Mouse (Mus musculus) left cerebral cortex, postnatal 36 days (tissue): Measurements from ENCODE around the gene Tmem51. TPM values are rescaled to one million over a fixed set of nuclear protein-coding genes. Genes with fewer than 3 reads are reported as not detected.

Experiments used
- DNase-seq, 2 experiments: peaks; one replicate each; pipeline ENCODE4 v3.0.0; 2021 to 2022; ENCODE audit warnings: low spot score in 2 of 2, mixed read lengths in 1 of 2
- intact Hi-C: fragments of 180-260 bp; cut with DNase I; formaldehyde crosslinking; loops from one replicate; pipeline ENCODE4 v1.15.1; 2025
- total RNA-seq, 2 experiments: library from RNA; stranded (reverse); gene quantifications; 2 replicates each; pipeline ENCODE4 v1.2.3; 2021

Tmem51 gene
- total RNA-seq, 2 experiments from 2014 or later: 4.8 to 5.4 TPM

DNA sequence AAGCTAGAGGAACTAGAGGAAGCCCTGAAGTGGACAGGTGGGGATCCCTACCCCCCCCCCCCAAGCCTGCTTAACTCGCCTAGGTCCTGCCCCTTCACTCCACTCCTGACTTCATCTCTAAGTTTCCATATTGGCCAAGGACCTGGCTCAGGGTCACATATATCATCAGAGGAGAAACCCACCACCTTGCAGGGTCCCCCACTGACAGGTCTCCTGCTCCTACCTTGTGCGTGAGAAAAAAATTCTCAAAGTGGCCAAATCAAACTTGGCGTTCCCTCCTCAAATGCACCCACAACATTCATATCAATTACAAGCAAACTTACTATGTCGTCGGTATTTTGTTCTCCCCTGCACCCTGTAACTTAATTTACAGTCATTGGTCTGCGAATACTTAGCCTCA is 911 bp downstream of the Tmem51 start:
- intact Hi-C loops: no loop called here
- no peak for DNase-seq

- intact Hi-C loops: no loop called here
- DNase-seq: no peak
These were observed 1.4 kb downstream of the Tmem51 start for GRCm38 (mm10) chr4:142082703-142083102.

DNA sequence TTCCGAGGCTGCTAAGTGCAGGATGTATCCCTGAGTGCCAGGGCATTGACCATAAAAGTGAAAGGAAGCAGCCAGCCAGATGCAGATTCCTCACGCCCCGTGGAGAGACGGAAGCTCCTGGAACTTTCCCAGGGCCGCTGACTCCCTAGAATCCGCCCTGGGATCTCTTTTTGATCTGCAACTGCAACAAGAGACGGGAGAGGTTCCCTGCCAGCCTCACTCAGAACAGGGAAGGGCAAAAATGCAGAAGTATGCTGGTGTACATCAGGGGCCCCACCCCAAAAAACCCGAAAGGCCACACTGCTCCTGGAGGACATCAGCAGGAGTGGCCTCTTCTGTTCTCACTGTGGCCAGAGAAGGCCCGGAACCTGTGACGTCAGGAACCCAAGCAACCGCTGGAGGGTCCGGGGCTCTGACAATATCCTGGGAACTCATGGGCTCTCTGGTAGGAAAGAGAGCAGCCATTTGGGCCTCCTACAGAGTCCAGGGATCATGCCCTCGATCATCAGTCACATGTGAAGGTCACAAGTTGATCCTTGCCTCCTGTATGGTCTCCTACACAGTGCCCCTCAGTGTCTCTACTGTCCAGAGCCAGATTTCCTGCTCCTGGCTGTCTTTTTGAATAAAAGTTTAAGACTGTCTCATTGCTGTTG is 2.3 kb downstream of the Tmem51 start:
- no peak for DNase-seq
- intact Hi-C loops: no loop called here

DNA sequence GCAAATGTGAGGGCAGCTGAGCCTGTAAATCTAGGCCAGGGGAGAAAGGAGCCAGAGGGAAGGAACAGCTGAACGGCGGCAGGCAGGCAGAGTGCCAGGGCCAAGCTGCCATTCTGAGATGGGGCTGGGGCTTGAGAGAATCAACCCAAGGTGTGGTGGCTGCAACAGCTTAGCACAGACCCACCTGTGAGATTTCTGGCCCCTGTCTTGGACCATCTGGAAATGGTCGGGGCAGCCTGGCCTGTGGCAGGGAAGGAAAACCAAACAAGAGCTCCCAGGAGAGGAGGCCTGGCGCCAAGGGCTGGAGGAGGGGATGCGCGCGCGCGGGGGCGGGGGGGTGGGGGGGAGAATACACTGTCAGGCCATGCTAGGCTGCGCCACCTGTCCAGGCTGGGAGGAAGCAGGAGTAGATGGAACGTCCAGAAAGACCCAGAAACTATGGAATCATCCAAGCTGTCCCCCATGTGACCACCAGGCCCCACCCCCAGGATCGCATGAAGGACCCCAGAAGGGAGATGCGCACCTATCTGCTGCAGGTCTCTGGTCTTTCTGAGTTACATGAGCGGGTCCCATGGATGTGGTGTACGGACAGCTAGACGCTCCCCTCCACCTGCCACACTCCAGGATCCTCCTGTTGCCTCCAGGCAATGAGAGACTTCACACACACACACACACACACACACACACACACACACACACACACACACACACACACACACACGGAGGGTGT is 3.0 kb downstream of the Tmem51 start:
- peak; percentile 21 to 30 for DNase-seq
- intact Hi-C loops: no loop called here

DNA sequence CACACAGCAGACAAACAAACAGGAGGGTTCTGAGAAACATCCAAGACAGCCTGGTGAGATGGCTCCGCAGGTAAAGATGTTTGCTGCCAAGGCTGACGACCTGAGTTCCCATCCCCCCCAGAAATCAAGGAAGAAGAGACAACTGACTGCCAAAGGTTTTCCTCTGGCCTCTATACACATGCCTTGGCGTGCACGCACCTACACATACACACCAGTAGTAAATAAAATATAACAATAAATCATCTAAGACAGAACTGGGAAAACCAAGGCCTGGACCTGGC is 3.7 kb downstream of the Tmem51 start:
- intact Hi-C loops: no loop called here

GRCm38 (mm10) chr4:142079629-142080486 is 4.2 kb downstream of the Tmem51 start:
- intact Hi-C loops: no loop called here
- no peak for DNase-seq

More for the DNA sequence above, 3.7 kb downstream of the Tmem51 start:
- DNase-seq: no peak

DNA sequence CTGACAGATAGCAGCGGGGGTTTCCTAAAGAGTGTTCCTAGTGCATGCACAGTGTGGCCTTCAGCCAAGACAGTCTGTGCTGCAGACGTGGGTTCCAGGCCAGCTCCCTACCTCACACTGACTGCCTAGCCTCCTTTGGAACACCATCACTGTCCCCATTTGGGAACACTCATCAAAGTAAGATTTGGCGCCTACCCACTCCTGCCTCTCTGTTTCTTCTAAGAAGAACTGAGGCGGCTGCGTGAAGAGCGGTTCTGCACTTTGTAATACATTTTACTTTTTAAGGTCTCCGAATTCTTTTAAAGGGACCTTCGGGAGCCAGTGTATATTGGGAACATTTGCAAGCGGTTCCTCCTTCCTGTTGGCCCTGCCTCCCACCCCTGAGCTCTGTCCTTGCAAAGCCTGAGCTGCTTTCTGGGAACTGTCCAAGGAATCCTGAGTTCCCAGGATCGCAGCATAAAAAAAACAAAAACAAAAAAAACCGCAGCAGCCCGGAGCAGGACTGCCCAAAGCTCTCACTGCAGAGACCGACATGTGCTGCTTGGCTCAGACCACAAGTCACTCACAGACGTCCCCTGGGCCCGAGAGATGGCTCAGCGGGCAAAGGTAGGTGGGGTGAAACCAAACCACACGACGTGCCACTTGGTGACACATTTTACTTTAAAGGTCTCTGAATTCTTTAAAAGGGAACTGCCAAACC is 6.4 kb downstream of the Tmem51 start:
- intact Hi-C loops: no loop called here
- DNase-seq: peak; percentile 37 to 45

- DNase-seq: no peak
- intact Hi-C loops: no loop called here
These were observed 7.2 kb downstream of the Tmem51 start for GRCm38 (mm10) chr4:142076883-142077282.

- intact Hi-C loops: no loop called here
- DNase-seq: no peak
These were observed 8.2 kb downstream of the Tmem51 start for GRCm38 (mm10) chr4:142075931-142076330.

DNA sequence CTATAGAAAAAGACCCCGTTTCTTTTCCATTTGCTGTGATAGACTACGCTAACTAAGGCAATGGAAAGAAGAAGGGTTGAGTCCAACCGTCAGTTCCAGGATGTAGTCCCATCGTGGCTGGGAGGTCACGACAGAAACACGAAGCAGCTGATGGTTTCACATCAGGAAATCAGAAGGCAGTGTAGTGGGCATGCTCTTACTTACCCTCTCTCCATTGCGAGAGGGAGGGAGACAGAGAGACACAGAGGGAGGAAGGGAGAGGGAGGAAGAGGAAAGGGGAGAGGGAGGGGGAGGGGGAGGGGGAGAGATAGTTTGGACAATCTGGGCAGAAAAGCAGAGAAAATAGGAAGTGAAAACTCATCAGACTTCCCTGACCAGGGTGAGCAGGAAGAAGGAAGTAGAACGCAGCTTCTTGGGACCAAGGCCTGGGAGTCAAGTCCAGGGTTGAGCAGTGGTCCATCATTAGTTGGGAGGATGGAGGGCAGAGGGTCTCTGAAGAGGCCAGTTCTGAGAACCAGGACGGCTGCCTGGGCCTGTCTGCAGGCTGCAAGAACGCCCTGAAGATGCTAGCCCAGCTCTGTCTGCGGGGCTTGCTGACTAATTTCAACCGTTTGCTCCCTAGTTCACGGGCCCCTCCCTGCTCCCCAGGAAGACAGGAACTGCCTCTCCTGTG is 9.9 kb downstream of the Tmem51 start:
- no peak for DNase-seq
- intact Hi-C loops: no loop called here

DNA sequence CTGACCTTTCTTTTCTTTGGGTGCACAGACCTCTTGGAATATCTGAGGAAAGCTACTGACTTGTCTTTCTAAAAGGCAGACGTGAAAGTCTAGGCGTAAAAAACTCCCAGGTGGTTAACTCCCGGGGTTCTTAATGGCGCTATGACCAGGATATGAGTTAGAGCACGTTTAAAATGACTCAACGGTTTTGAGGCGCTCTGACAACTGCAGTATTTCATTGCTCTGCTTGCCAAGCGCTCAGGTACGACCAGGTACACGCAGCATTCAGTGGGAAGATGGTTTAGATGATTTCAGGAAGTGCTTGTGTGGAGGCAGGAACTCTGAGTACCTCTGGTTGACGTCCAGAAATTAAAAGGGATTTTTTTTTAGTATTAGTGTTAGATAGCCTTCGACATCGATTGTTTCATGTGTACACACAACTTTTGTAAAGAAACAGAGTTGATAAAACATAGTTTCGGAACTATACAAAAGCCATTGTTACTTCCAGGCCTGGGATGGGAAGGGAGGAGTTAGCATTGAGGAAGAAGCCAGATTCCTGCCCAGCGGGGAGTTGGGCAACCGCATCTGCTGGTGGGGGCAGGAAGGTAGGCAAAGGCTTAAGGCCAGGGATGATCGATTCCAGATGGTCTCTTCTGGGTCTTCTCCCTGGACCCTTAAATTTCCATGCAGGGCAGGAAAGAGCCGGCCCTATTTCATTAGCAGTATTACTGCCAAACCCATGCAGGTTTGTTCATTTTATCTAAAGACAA is 12.7 kb downstream of the Tmem51 start:
- no peak for DNase-seq
- intact Hi-C loops: no loop called here

GRCm38 (mm10) chr4:142070840-142071239 is 13.3 kb downstream of the Tmem51 start:
- intact Hi-C loops: no loop called here
- no peak for DNase-seq

- intact Hi-C loops: no loop called here
- no peak for DNase-seq
These were observed 14.9 kb downstream of the Tmem51 start for GRCm38 (mm10) chr4:142068899-142069812.

GRCm38 (mm10) chr4:142066576-142066975 is 17.5 kb downstream of the Tmem51 start:
- no peak for DNase-seq
- intact Hi-C loops: no loop called here

DNA sequence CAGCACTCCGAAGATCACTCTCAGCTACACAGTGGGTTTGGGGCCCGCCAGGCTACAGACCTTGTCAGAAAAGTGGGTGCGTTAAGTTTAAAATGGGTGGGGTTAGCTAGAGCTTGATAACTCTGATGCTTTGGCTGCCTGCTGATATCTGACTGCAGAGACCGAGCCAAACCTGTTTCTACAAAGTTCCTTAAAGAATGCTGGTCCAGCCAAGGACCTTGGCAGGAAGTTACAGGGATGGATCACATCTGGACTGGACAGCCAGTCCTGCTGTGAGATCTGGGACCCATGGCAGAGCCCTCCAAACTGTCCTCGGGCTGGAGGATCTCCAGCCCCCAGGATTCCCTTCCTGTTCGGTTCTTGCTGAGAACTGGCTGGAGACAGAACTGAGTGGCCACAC is 18.3 kb downstream of the Tmem51 start:
- intact Hi-C loops: no loop called here
- DNase-seq: no peak

GRCm38 (mm10) chr4:142065270-142065669 is 18.8 kb downstream of the Tmem51 start:
- DNase-seq: no peak
- intact Hi-C loops: no loop called here

GRCm38 (mm10) chr4:142064582-142065228 is 19.4 kb downstream of the Tmem51 start:
- DNase-seq: no peak
- intact Hi-C loops: no loop called here
